Mouse (Mus musculus) MEL (cell line): ENCODE results near the gene Ergic1. TPM values are rescaled to one million over a fixed set of nuclear protein-coding genes. Genes with fewer than 3 reads are reported as not detected.
A peak's percentile ranks its signal among the peaks of the same experiment; 100 is the strongest.

ENCODE experiments used
- DNase-seq: peaks from one replicate; pipeline ENCODE4 v3.0.0; 2011; ENCODE audit warnings: low read depth, low spot score
- H3K27ac ChIP-seq: 2 replicates; pipeline ENCODE4 v1.5.1; 2012; ENCODE audit warnings: low read depth, mild to moderate bottlenecking, control low read depth, low read length, moderate library complexity; ENCODE audit not compliant: control insufficient read depth
- H3K27me3 ChIP-seq, 2 experiments: fragments of 150-350 bp in 1 of 2; sonication (generic) in 1 of 2; 2 replicates each; pipeline ENCODE4 v1.6.1; 2012; ENCODE audit warnings: low read length in 2 of 2, mild to moderate bottlenecking in 2 of 2, improper control_type of control experiment in 1 of 2, moderate library complexity in 1 of 2; ENCODE audit not compliant: insufficient read depth in 2 of 2, control insufficient read depth in 1 of 2
- H3K36me3 ChIP-seq, 2 experiments: 2 replicates each; pipeline ENCODE4 v1.6.1; 2012 to 2014; ENCODE audit warnings: low read length in 2 of 2, improper control_type of control experiment in 1 of 2, inconsistent platforms in 1 of 2, mild to moderate bottlenecking in 1 of 2; ENCODE audit not compliant: insufficient read depth in 2 of 2, control insufficient read depth in 1 of 2
- H3K4me1 ChIP-seq, 2 experiments: fragments of 150-350 bp in 1 of 2; sonication (generic) in 1 of 2; 2 replicates each; pipeline ENCODE4 v1.6.1; 2012; ENCODE audit warnings: low read length in 2 of 2, improper control_type of control experiment in 1 of 2, mild to moderate bottlenecking in 1 of 2; ENCODE audit not compliant: insufficient read depth in 2 of 2, control insufficient read depth in 1 of 2
- H3K4me3 ChIP-seq, 2 experiments: fragments of 150-350 bp in 1 of 2; sonication (generic) in 1 of 2; 2 replicates each; pipeline ENCODE4 v1.5.1; 2012; ENCODE audit warnings: low read depth in 2 of 2, low read length in 2 of 2, mild to moderate bottlenecking in 2 of 2, moderate library complexity in 2 of 2, control low read depth in 1 of 2, improper control_type of control experiment in 1 of 2; ENCODE audit not compliant: control insufficient read depth in 1 of 2, insufficient read depth in 1 of 2
- H3K79me2 ChIP-seq: 2 replicates; pipeline ENCODE4 v1.6.1; 2012; ENCODE audit warnings: mild to moderate bottlenecking, low read length, moderate library complexity; ENCODE audit not compliant: control insufficient read depth, poor library complexity, insufficient read depth
- H3K9ac ChIP-seq: 2 replicates; pipeline ENCODE4 v1.6.1; 2012; ENCODE audit warnings: low read depth, mild to moderate bottlenecking, control low read depth, low read length, moderate library complexity; ENCODE audit not compliant: control insufficient read depth, poor library complexity, severe bottlenecking
- H3K9me3 ChIP-seq: fragments of 150-350 bp; sonication (generic); replicated peaks from 2 replicates; pipeline ENCODE4 v1.6.1; 2012; ENCODE audit warnings: mild to moderate bottlenecking, low read length, improper control_type of control experiment, moderate library complexity; ENCODE audit not compliant: insufficient read depth
- BHLHE40 ChIP-seq: IDR thresholded peaks from 2 replicates; pipeline ENCODE4 v1.6.1; 2012; ENCODE audit warnings: low read depth, mild to moderate bottlenecking, inconsistent platforms, low read length, improper control_type of control experiment, borderline replicate concordance
- CHD1 ChIP-seq: IDR thresholded peaks from 2 replicates; pipeline ENCODE4 v1.6.1; 2012; ENCODE audit warnings: low read depth, mild to moderate bottlenecking, inconsistent platforms, low read length, improper control_type of control experiment
- CTCF ChIP-seq, 3 experiments: IDR thresholded peaks in 2 of 3; conservative IDR thresholded peaks in 1 of 3; 2 replicates each; pipeline ENCODE4 v1.5.1; 2011 to 2012; ENCODE audit warnings: low read length in 3 of 3, low read depth in 2 of 3, mild to moderate bottlenecking in 2 of 3, improper control_type of control experiment in 1 of 3, inconsistent platforms in 1 of 3, mixed read lengths in 1 of 3, moderate library complexity in 1 of 3; ENCODE audit not compliant: control insufficient read depth in 1 of 3, insufficient read depth in 1 of 3, poor library complexity in 1 of 3, severe bottlenecking in 1 of 3
- E2F4 ChIP-seq: IDR thresholded peaks from 2 replicates; pipeline ENCODE4 v1.6.1; 2011; ENCODE audit warnings: low read depth, low read length, improper control_type of control experiment, borderline replicate concordance
- EP300 ChIP-seq, 2 experiments: IDR thresholded peaks; 2 replicates each; pipeline ENCODE4 v1.6.1; 2011; ENCODE audit warnings: improper control_type of control experiment in 2 of 2, low read length in 2 of 2, low read depth in 1 of 2, mild to moderate bottlenecking in 1 of 2
- ETS1 ChIP-seq: IDR thresholded peaks from 2 replicates; pipeline ENCODE4 v1.6.1; 2012; ENCODE audit warnings: low read depth, mild to moderate bottlenecking, inconsistent platforms, low read length, improper control_type of control experiment, moderate library complexity
- GABPA ChIP-seq: IDR thresholded peaks from 2 replicates; pipeline ENCODE4 v1.6.1; 2012; ENCODE audit warnings: low read depth, mild to moderate bottlenecking, inconsistent platforms, low read length, improper control_type of control experiment, moderate library complexity
- GATA1 ChIP-seq: IDR thresholded peaks from 2 replicates; pipeline ENCODE4 v1.6.1; 2011; ENCODE audit warnings: low read depth, low read length, improper control_type of control experiment
- HCFC1 ChIP-seq: IDR thresholded peaks from 2 replicates; pipeline ENCODE4 v1.6.1; 2012; ENCODE audit warnings: low read depth, mild to moderate bottlenecking, inconsistent platforms, low read length, improper control_type of control experiment, moderate library complexity
- JUND ChIP-seq: IDR thresholded peaks from 2 replicates; pipeline ENCODE4 v1.6.1; 2011; ENCODE audit warnings: low read depth, mild to moderate bottlenecking, improper control_type of control experiment, low read length
- MAFK ChIP-seq: IDR thresholded peaks from 2 replicates; pipeline ENCODE4 v1.6.1; 2011; ENCODE audit warnings: low read depth, mild to moderate bottlenecking, low read length, improper control_type of control experiment, borderline replicate concordance
- MAX ChIP-seq: IDR thresholded peaks from 2 replicates; pipeline ENCODE4 v1.6.1; 2011; ENCODE audit warnings: low read length, improper control_type of control experiment
- MXI1 ChIP-seq: IDR thresholded peaks from 2 replicates; pipeline ENCODE4 v1.6.1; 2011; ENCODE audit warnings: mild to moderate bottlenecking, low read depth, low read length, improper control_type of control experiment
- MYB ChIP-seq: IDR thresholded peaks from 2 replicates; pipeline ENCODE4 v1.6.1; 2011; ENCODE audit warnings: mild to moderate bottlenecking, low read depth, low read length, improper control_type of control experiment
- MYC ChIP-seq: IDR thresholded peaks from 2 replicates; pipeline ENCODE4 v1.6.1; 2011; ENCODE audit warnings: low read depth, mild to moderate bottlenecking, low read length, improper control_type of control experiment, moderate library complexity
- NELFE ChIP-seq: IDR thresholded peaks from 2 replicates; pipeline ENCODE4 v1.6.1; 2011; ENCODE audit warnings: low read depth, low read length, improper control_type of control experiment
- POLR2A ChIP-seq, 2 experiments: IDR thresholded peaks; 2 replicates each; pipeline ENCODE4 v1.6.1; 2011 to 2012; ENCODE audit warnings: low read length in 2 of 2, mild to moderate bottlenecking in 2 of 2, control low read depth in 1 of 2, improper control_type of control experiment in 1 of 2, low read depth in 1 of 2, moderate library complexity in 1 of 2; ENCODE audit not compliant: control insufficient read depth in 1 of 2, insufficient read depth in 1 of 2, poor library complexity in 1 of 2
- POLR2AphosphoS5 ChIP-seq: IDR thresholded peaks from 2 replicates; pipeline ENCODE4 v1.6.1; 2012; ENCODE audit warnings: low read depth, borderline replicate concordance, mild to moderate bottlenecking, inconsistent platforms, low read length, moderate library complexity, mixed read lengths
- RAD21 ChIP-seq: IDR thresholded peaks from 2 replicates; pipeline ENCODE4 v1.6.1; 2011; ENCODE audit warnings: mild to moderate bottlenecking, low read depth, low read length, improper control_type of control experiment
- SMC3 ChIP-seq: IDR thresholded peaks from 2 replicates; pipeline ENCODE4 v1.6.1; 2011; ENCODE audit warnings: low read depth, low read length, improper control_type of control experiment
- TAL1 ChIP-seq: IDR thresholded peaks from 2 replicates; pipeline ENCODE4 v1.6.1; 2012; ENCODE audit warnings: mild to moderate bottlenecking, inconsistent platforms, low read length, moderate library complexity, mixed read lengths
- TBP ChIP-seq: IDR thresholded peaks from 2 replicates; pipeline ENCODE4 v1.8.0; 2011; ENCODE audit warnings: low read depth, low read length, improper control_type of control experiment
- USF1 ChIP-seq: IDR thresholded peaks from 2 replicates; pipeline ENCODE4 v1.6.1; 2014; ENCODE audit warnings: low read depth, mild to moderate bottlenecking, inconsistent platforms, low read length, improper control_type of control experiment, moderate library complexity
- USF2 ChIP-seq, 2 experiments: IDR thresholded peaks; 2 replicates each; pipeline ENCODE4 v1.6.1; 2011 to 2012; ENCODE audit warnings: improper control_type of control experiment in 2 of 2, low read length in 2 of 2, borderline replicate concordance in 1 of 2, inconsistent platforms in 1 of 2, low read depth in 1 of 2, mild to moderate bottlenecking in 1 of 2; ENCODE audit not compliant: insufficient read depth in 1 of 2
- ZC3H11A ChIP-seq: IDR thresholded peaks from 2 replicates; pipeline ENCODE4 v1.6.1; 2012; ENCODE audit warnings: low read depth, mild to moderate bottlenecking, inconsistent platforms, low read length, improper control_type of control experiment
- ZKSCAN1 ChIP-seq: IDR thresholded peaks from 2 replicates; pipeline ENCODE4 v1.6.1; 2012; ENCODE audit warnings: low read depth, mild to moderate bottlenecking, inconsistent platforms, low read length, improper control_type of control experiment, moderate library complexity
- ZNF384 ChIP-seq: IDR thresholded peaks from 2 replicates; pipeline ENCODE4 v1.6.1; 2012; ENCODE audit warnings: low read depth, mild to moderate bottlenecking, inconsistent platforms, low read length, improper control_type of control experiment
- polyA plus RNA-seq, 2 experiments: library from polyadenylated mRNA; stranded (reverse) in 1 of 2; unstranded in 1 of 2; fragments of >175 nt in 1 of 2; fragments of >200 nt in 1 of 2; gene quantifications; 2 replicates each; pipeline versions ENCODE4 v1.2.1 to v1.2.4; 2012; ENCODE audit warnings: low replicate concordance in 2 of 2, low read depth in 1 of 2; ENCODE audit not compliant: insufficient read length in 2 of 2, insufficient read depth in 1 of 2, missing spikeins in 1 of 2
- total RNA-seq: library from RNA; depleted of rRNA; stranded (reverse); fragments of 300-350 nt; gene quantifications from 2 replicates; pipeline ENCODE4 v1.2.3, GENCODE M21; 2012

The Ergic1 gene
- total and polyA plus RNA-seq, 3 experiments: 78.5 to 730 (median 95.6) TPM

GRCm38 (mm10) chr17:26535251-26536136 lies 25.8 kb upstream of the Ergic1 start:
- H3K4me1 ChIP-seq: peaks cover 20 to 50% of the 10 kb centered on the region in 2 experiments

GRCm38 (mm10) chr17:26537722-26538471 lies 23.4 kb upstream of the Ergic1 start:
- Histone ChIP-seq H3K27ac (peak overlapping the region; percentile 44; the same call in 1 of the 2 replicates), H3K79me2 (no peaks in the 10 kb centered on the region; the same call in 1 of the 2 replicates), H3K4me1 (peaks cover 17 to 32% of the 10 kb centered on the region in 2 experiments)
- no peak for TF ChIP-seq GABPA
- TF ChIP-seq ZKSCAN1: no peak
- no peak for TF ChIP-seq CTCF (IDR thresholded peaks at IDR 0.05 in 2 of 3, conservative IDR thresholded peaks at IDR 0.05 in 1 of 3; ENCODE audit: control insufficient read depth in 1 of 3, insufficient read depth in 1 of 3, low read depth in 2 of 3, low read length in 3 of 3, poor library complexity in 1 of 3, severe bottlenecking in 1 of 3)
- no peak for TF ChIP-seq USF2 (IDR thresholded peaks at IDR 0.05; ENCODE audit: borderline replicate concordance in 1 of 2, insufficient read depth in 1 of 2, low read depth in 1 of 2, low read length in 2 of 2)
- no peak for TF ChIP-seq RAD21
- TF ChIP-seq JUND: peak; percentile 77; the same call in 1 of the 2 replicates
- TF ChIP-seq NELFE: peak; percentile 33; the same call in 1 of the 2 replicates
- peak; percentile 83 for TF ChIP-seq HCFC1
- no peak for TF ChIP-seq MAFK
- no peak for TF ChIP-seq CHD1
- TF ChIP-seq EP300 (IDR thresholded peaks at IDR 0.05; ENCODE audit: low read depth in 1 of 2, low read length in 2 of 2): peak in 1 of 2 experiments; percentile 11; a peak in 1 of 4 replicates
- TF ChIP-seq ZNF384: no peak
- TF ChIP-seq POLR2AphosphoS5: no peak
- TF ChIP-seq TBP: peak; percentile 66; the same call in 1 of the 2 replicates
- no peak for TF ChIP-seq MYC
- no peak for TF ChIP-seq MYB
- 0 out of 2 replicates have a peak, but pooled peaks have one; percentile 33 for TF ChIP-seq MXI1
- TF ChIP-seq ETS1: peak; percentile 98
- no peak for TF ChIP-seq SMC3
- no peak for TF ChIP-seq E2F4

More at GRCm38 (mm10) chr17:26535251-26536136, 25.8 kb upstream of the Ergic1 start:
- no peaks in the 10 kb centered on the region; the same call in 1 of the 2 replicates for H3K79me2 ChIP-seq
- TF ChIP-seq ETS1 (0 out of 2 replicates have a peak, but pooled peaks have one; percentile 15), NELFE (no peak), TAL1 (peak; percentile 63), BHLHE40 (no peak), EP300 (IDR thresholded peaks at IDR 0.05; ENCODE audit: low read depth in 1 of 2, low read length in 2 of 2) (no peak), ZC3H11A (no peak), CTCF (IDR thresholded peaks at IDR 0.05 in 2 of 3, conservative IDR thresholded peaks at IDR 0.05 in 1 of 3; ENCODE audit: control insufficient read depth in 1 of 3, insufficient read depth in 1 of 3, low read depth in 2 of 3, low read length in 3 of 3, poor library complexity in 1 of 3, severe bottlenecking in 1 of 3) (no peak), ZNF384 (no peak), ZKSCAN1 (no peak), USF1 (no peak), POLR2A (IDR thresholded peaks at IDR 0.05; ENCODE audit: control insufficient read depth in 1 of 2, insufficient read depth in 1 of 2, low read depth in 1 of 2, low read length in 2 of 2, poor library complexity in 1 of 2) (0 out of 4 replicates have a peak, but pooled peaks of 1 of the 2 experiments have one; percentile 29), MAX (0 out of 2 replicates have a peak, but pooled peaks have one; percentile 14), MYB (no peak), GATA1 (no peak), TBP (peak; percentile 4; the same call in 1 of the 2 replicates), MAFK (no peak)
- peak overlapping the region; percentile 52 for H3K27ac ChIP-seq
- peak overlapping the region in 1 of 2 experiments; percentile 17; a peak in 1 of 4 replicates for H3K4me3 ChIP-seq
- peaks cover 0 to 38% of the 10 kb centered on the region in 2 experiments; a peak in 2 of 4 replicates for H3K36me3 ChIP-seq
- no peaks in the 10 kb centered on the region for H3K9me3 ChIP-seq
- peak overlapping the region; percentile 39 for H3K9ac ChIP-seq
- H3K27me3 ChIP-seq: no peaks in the 10 kb centered on the region
- DNase-seq: peak; percentile 71

More at GRCm38 (mm10) chr17:26537722-26538471, 23.4 kb upstream of the Ergic1 start:
- Histone ChIP-seq H3K9ac (peak overlapping the region; percentile 65), H3K27me3 (no peaks in the 10 kb centered on the region), H3K9me3 (no peaks in the 10 kb centered on the region), H3K36me3 (peaks cover 0 to 27% of the 10 kb centered on the region in 2 experiments; a peak in 2 of 4 replicates), H3K4me3 (peak overlapping the region; percentile 47 to 89)
- peak; percentile 94 for DNase-seq
